Mouse (Mus musculus): Measurements from ENCODE around the gene Gm10392.
"Not testable (repeated sequence)": the region's sequence is repeated elsewhere in the genome, so short reads cannot be mapped to it uniquely, and the experiment has no call there.

Gene Gm10392

DNA sequence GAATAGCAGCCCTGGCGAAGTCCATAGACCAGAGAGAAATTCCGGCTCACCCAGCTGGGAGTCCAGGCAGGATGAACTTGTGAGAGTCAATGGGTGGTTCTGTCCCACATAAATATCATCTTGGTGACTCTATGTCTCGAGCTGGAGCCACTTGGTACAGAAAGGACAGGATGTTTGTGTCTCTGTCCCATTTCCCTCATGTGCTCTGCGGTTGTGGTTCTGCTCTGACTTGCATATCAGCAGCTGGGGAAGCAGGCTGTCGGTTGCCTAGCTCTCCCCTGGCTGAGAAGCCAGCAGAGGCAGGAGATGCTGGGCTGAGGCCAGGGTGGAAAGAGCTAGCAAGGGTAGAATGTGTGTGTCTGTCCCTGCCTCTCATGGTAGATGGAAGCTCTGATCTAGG, at the start of gene Gm10392:
Gene Gm10392 (minus strand): TSS at position 156 of the 400 bp plus-strand sequence.
- DNase-seq (ENCODE audit: low spot score) = no peak

- no peak for DNase-seq (ENCODE audit: low spot score)
Measured at GRCm38 (mm10) chr11:77545261-77545660, 26.3 kb upstream of the Gm10392 start.

- no peak for DNase-seq (ENCODE audit: low spot score)
Measured at GRCm38 (mm10) chr11:77532202-77532846, 13.3 kb upstream of the Gm10392 start.

DNA sequence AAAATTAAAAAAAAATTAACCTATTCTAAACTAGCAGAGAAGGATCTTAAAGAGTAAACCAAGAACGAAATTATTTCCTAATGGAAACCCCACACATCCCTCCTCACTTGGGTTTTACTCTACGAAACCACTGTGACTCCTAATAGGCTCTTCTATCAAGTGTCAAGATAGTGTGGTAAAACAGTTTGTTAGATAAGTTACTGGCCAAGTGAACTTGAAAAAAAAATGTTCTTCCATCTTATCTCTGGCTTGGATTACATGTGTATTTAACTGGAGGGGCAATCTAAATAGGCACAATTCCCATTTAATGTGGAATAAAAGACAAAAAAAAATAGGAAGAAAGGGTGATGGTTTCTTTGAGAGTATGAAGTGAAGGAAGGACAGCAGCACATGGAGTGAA, 11.9 kb upstream of the Gm10392 start:
- no peak for DNase-seq (ENCODE audit: low spot score)

DNA sequence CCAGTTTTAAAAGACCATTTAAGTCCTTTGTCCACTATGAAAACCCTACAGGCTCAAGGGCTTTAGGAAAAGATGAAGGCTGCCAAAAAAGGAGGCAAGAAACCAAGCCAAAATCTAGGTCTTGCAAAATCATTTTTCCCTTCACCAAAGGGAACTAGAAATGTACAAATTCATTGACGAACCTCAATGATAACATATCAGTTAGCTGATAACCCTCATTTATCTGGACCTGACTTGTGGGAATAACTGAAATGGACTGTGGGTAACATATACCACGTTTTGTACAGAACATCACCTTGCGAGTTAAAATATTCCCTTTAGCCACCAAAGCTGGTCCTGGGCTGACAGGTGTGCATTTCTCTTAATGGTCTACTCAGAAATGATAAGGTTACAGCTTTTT, 10.6 kb upstream of the Gm10392 start:
- no peak for DNase-seq (ENCODE audit: low spot score)

DNA sequence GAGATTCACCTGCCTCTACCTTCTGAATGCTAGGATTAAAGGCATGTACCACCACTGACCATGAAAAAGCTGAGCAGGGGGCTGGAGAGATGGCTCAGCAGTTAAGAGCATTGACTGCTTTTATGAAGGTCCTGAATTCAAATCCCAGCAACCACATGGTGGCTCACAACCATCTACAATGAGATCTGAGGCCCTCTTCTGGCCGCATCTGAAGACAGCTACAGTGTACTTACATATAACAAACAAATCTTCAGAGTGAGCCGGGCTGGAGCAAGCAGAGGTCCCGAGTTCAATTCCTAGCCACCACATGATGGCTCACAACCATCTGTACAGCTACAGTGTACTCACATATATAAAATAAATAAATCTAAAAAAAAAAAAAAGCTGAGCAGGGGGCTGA, 9.4 kb upstream of the Gm10392 start:
- DNase-seq (ENCODE audit: low spot score) = not testable (repeated sequence)

DNA sequence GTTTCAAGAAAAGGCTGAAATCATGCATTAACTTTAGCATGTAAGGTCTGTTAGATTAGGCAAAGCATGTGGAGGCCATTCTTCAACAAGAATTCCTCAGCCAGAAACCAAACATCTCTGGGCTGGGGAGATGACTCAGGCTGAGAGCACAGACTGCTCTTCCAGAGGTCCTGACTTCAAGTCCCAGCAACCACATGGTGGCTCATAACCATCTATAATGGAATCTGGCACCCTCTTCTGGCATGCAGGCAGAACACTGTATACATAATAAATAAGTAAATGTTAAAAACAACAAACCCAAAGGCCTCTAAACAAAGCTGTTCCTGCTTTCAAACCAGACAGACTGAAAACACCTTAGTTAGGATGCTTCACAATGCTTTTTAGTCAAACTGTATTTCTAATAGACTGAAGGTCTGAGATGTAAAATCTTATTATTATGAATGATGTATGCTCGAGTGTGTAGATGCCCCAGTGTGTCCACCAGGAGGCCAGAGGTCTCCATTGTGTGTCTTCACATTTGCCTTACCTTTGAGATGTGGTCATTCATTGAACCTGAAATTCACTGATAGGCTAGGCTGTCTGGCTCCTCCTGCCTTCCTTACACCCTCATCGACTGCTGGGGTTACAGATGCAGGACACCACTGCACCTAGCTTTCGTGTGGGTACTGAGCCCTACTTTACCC, 6.9 kb upstream of the Gm10392 start:
- DNase-seq (ENCODE audit: low spot score) = no peak

GRCm38 (mm10) chr11:77520601-77521529, 1.9 kb upstream of the Gm10392 start:
- no peak for DNase-seq (ENCODE audit: low spot score)

DNA sequence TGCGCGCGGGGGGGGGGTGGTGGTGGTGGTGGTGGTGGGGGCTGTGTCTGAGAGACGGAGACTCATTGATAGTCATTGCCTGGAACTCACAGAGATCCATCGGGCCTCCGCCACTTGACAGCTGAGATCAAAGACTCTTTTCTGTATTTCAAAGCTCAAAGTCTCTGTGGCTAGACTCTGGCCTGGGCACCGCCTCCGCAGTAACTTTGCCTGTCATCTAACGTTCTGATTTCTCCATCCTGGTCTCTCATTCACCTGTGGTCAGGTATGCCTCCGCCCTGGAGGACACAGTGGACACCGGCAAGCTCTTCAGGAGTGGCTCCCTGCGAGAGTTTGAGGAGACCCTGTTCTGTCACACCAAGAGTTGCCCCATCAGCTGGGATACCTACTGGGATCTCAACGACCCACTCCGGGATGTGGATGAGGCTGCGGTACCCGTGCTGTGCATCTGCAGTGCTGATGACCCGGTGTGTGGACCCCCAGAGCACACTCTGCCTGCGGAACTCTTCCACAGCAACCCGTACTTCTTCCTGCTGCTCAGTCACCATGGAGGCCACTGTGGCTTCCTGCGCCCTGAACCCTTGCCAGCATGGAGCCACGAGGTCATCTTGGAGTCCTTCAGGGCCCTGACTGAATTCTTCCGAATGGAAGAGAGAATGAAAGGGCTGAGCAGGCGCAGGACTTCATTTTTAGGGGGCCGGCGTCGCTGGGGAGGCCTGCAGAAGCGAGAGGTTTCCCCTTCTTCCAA, 773 bp downstream of the Gm10392 start:
- no peak for DNase-seq (ENCODE audit: low spot score)

- no peak for DNase-seq (ENCODE audit: low spot score)
Measured at GRCm38 (mm10) chr11:77516553-77517425, 2.2 kb downstream of the Gm10392 start.

- DNase-seq (ENCODE audit: low spot score) = no peak
Measured at GRCm38 (mm10) chr11:77515637-77516552, 3.1 kb downstream of the Gm10392 start, which contains the start of gene Trp53i13. TSS of gene Trp53i13 (minus strand) at chr11:77515980.

DNA sequence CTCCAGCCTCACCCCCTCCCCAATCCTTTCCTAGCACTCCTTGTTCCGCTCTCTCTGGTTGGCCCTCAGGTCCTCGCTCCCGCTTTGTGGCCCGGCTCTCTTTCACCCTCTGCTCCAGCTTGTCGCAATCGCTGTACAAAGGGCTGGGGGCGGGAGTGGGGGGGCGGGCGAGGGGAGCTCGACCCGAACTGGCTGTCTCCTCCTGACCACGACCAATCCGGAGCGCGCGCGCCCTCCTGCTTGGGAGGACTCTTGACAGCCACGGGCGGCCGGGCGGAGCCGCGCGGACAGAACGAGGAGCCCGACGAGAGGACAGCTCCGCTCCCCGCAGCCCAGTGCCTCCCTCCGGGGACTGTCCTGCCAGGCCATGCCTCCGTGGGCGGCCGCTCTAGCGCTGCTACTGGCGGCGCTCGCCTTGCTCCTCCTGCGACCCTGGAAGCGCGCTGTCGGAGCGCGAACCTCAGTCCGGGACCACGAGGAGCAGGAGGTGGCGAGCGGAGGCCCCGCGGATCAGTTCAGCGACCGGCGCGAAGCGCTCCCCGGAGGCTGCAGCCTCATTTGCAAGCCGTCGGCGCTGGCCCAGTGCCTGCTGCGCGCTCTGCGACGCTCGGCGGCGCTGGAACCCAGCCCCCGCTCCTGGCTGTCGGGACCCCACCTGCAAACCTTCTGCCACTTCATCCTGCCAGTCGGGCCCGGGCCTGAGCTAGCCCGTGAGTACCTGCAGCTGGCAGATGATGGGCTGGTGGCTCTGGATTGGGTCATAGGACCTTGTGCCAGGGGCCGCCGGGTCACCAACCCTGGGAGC, 4.0 kb downstream of the Gm10392 start, which contains the start of gene Abhd15:
Gene Abhd15 (plus strand): TSS at position 290 of the 805 bp plus-strand sequence.
- DNase-seq (ENCODE audit: low spot score) = peak; percentile 84

DNA sequence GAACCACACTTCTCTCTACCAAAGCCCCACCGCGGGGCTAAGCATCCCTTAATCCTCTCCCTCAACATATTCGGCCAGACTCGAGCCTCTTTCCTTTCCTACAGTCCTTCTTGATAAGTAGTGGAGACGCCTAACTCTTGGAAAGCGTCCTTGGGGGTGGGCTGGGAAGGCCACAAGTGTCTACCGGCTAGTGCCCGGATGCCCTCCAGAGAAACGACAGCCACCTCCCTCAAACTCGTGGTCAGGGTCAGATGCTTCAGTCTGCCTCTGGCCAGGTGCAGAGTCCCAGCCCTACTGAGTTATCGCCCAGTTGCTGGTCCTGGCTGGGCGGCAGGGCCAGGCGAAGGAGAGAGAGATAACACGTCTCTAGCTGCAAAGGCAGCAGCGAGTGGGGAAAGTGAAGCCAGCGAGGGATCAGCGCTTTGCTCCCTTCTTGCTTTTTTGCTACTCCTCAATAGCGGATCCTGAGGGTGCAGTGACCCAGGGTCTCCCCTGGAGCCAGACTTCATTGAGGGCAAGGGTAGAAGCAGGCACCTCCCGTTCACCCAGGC, 4.6 kb downstream of the Gm10392 start:
- DNase-seq (ENCODE audit: low spot score) = peak; percentile 38

DNA sequence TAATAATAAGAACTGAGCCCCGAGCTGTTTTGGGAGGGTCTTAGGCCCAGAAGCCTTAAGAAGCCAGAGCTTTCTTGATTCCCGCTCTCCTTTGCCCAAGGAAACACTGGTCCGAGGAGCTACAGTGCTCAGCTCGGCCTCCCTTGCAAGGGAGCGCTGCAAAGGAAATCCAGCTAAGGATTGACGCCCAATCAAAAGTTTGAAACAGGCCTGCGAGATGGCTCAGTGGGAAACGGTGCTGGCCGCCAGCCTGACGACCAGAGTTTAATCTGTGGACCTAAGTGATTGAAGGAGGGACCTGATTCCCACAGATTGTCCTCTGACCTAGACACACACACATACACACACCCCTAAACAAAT, 5.2 kb downstream of the Gm10392 start:
- peak; percentile 47 for DNase-seq (ENCODE audit: low spot score)

- peak; percentile 87 for DNase-seq (ENCODE audit: low spot score)
Measured at GRCm38 (mm10) chr11:77512891-77513810, 5.8 kb downstream of the Gm10392 start.

- no peak for DNase-seq (ENCODE audit: low spot score)
Measured at GRCm38 (mm10) chr11:77511336-77511735, 7.7 kb downstream of the Gm10392 start.

Measured in MN1 (cell line).